Mouse (Mus musculus): ENCODE results near the gene Stard3nl. TPM values are rescaled to one million over a fixed set of nuclear protein-coding genes. Genes with fewer than 3 reads are reported as not detected.

Stard3nl gene
- polyA plus RNA-seq, 1 experiment from 2014 or later: 72.4 TPM

- 72% methylated on average over 4 of the region's 4 CpGs for WGBS
- Histone ChIP-seq H3K4me1 (ENCODE audit: control insufficient read depth, insufficient read depth, low read length) (peaks cover 16% of the 10 kb centered on the region), H3K27me3 (ENCODE audit: control insufficient read depth, insufficient read depth, low read length) (no peaks in the 10 kb centered on the region), H3K4me2 (ENCODE audit: low read depth, low read length) (no peak overlapping the region), H3K36me3 (ENCODE audit: control insufficient read depth, insufficient read depth) (no peaks in the 10 kb centered on the region), H3K27ac (ENCODE audit: low read length) (no peak overlapping the region), H3K9me3 (replicated peaks; ENCODE audit: control insufficient read depth, low read length) (no peaks in the 10 kb centered on the region), H3K9ac (ENCODE audit: low read length) (no peak overlapping the region), H3K4me3 (ENCODE audit: low read length) (no peak overlapping the region)
- no peak for ATAC-seq (replicated peaks; ENCODE audit: extremely low read depth, insufficient read depth, low FRiP score)
Observed at GRCm38 (mm10) chr13:19390296-19390695, 5.3 kb downstream of the Stard3nl start.

- WGBS: 52% methylated on average over 12 of the region's 12 CpGs
- no peak for ATAC-seq (replicated peaks; ENCODE audit: extremely low read depth, insufficient read depth, low FRiP score)
- no peaks in the 10 kb centered on the region for H3K36me3 ChIP-seq (ENCODE audit: control insufficient read depth, insufficient read depth)
- H3K27me3 ChIP-seq (ENCODE audit: control insufficient read depth, insufficient read depth, low read length): no peaks in the 10 kb centered on the region
- H3K9me3 ChIP-seq (replicated peaks; ENCODE audit: control insufficient read depth, low read length): no peaks in the 10 kb centered on the region
- peaks cover 15% of the 10 kb centered on the region for H3K4me1 ChIP-seq (ENCODE audit: control insufficient read depth, insufficient read depth, low read length)
- no peak overlapping the region for H3K4me3 ChIP-seq (ENCODE audit: low read length)
- no peak overlapping the region for H3K9ac ChIP-seq (ENCODE audit: low read length)
- H3K4me2 ChIP-seq (ENCODE audit: low read depth, low read length): no peak overlapping the region
- no peak overlapping the region for H3K27ac ChIP-seq (ENCODE audit: low read length)
Observed at GRCm38 (mm10) chr13:19389896-19390295, 5.7 kb downstream of the Stard3nl start.

GRCm38 (mm10) chr13:19389434-19389833, 6.2 kb downstream of the Stard3nl start:
- H3K27ac ChIP-seq (ENCODE audit: low read length): no peak overlapping the region
- no peak for ATAC-seq (replicated peaks; ENCODE audit: extremely low read depth, insufficient read depth, low FRiP score)
- H3K4me2 ChIP-seq (ENCODE audit: low read depth, low read length): no peak overlapping the region
- 62% methylated on average over 1 of the region's 1 CpGs for WGBS
- H3K4me1 ChIP-seq (ENCODE audit: control insufficient read depth, insufficient read depth, low read length): peaks cover 12% of the 10 kb centered on the region
- H3K36me3 ChIP-seq (ENCODE audit: control insufficient read depth, insufficient read depth): no peaks in the 10 kb centered on the region
- no peak overlapping the region for H3K4me3 ChIP-seq (ENCODE audit: low read length)
- no peaks in the 10 kb centered on the region for H3K9me3 ChIP-seq (replicated peaks; ENCODE audit: control insufficient read depth, low read length)
- H3K9ac ChIP-seq (ENCODE audit: low read length): no peak overlapping the region
- H3K27me3 ChIP-seq (ENCODE audit: control insufficient read depth, insufficient read depth, low read length): no peaks in the 10 kb centered on the region

DNA sequence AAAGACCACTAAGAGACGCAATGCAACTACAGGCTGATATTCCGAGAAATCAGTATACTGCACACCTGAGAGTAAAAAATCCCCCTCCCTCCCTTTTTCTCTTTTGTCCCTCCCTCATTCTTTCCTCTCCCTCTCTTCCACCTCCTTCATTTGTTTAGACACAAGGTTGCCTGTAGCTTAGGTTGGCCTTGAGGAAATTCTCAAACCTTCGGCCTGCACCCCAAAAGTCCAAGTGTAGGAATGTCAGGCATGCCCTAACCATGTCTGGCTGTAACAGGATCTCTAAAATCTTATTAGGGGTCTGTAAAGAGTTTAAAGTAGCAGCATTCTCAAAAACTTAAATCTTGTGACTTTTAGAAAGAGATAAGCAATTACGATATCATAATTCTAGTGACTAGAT, 10.4 kb downstream of the Stard3nl start:
- no peaks in the 10 kb centered on the region; the same call in 1 of the 2 replicates for H3K4me1 ChIP-seq (ENCODE audit: control insufficient read depth, insufficient read depth, low read length)
- no peak overlapping the region for H3K4me2 ChIP-seq (ENCODE audit: low read depth, low read length)
- H3K27me3 ChIP-seq (ENCODE audit: control insufficient read depth, insufficient read depth, low read length): no peaks in the 10 kb centered on the region
- H3K9me3 ChIP-seq (replicated peaks; ENCODE audit: control insufficient read depth, low read length): no peaks in the 10 kb centered on the region
- H3K36me3 ChIP-seq (ENCODE audit: control insufficient read depth, insufficient read depth): no peaks in the 10 kb centered on the region
- no peak overlapping the region for H3K4me3 ChIP-seq (ENCODE audit: low read length)
- no peak overlapping the region for H3K9ac ChIP-seq (ENCODE audit: low read length)
- no peak overlapping the region for H3K27ac ChIP-seq (ENCODE audit: low read length)
- 90% methylated on average over 4 of the region's 4 CpGs for WGBS
- no peak for ATAC-seq (replicated peaks; ENCODE audit: extremely low read depth, insufficient read depth, low FRiP score)

GRCm38 (mm10) chr13:19381112-19381828, 14.3 kb downstream of the Stard3nl start:
- WGBS: 74% methylated on average over 9 of the region's 9 CpGs
- Histone ChIP-seq H3K4me1 (ENCODE audit: control insufficient read depth, insufficient read depth, low read length) (no peaks in the 10 kb centered on the region), H3K9me3 (replicated peaks; ENCODE audit: control insufficient read depth, low read length) (no peaks in the 10 kb centered on the region), H3K36me3 (ENCODE audit: control insufficient read depth, insufficient read depth) (no peaks in the 10 kb centered on the region), H3K4me3 (ENCODE audit: low read length) (no peak overlapping the region), H3K9ac (ENCODE audit: low read length) (no peak overlapping the region), H3K27ac (ENCODE audit: low read length) (no peak overlapping the region), H3K27me3 (ENCODE audit: control insufficient read depth, insufficient read depth, low read length) (no peaks in the 10 kb centered on the region), H3K4me2 (ENCODE audit: low read depth, low read length) (no peak overlapping the region)
- no peak for ATAC-seq (replicated peaks; ENCODE audit: extremely low read depth, insufficient read depth, low FRiP score)

GRCm38 (mm10) chr13:19379313-19379712, 16.3 kb downstream of the Stard3nl start:
- Histone ChIP-seq H3K4me2 (ENCODE audit: low read depth, low read length) (no peak overlapping the region), H3K9ac (ENCODE audit: low read length) (no peak overlapping the region), H3K4me3 (ENCODE audit: low read length) (no peak overlapping the region), H3K27me3 (ENCODE audit: control insufficient read depth, insufficient read depth, low read length) (no peaks in the 10 kb centered on the region), H3K27ac (ENCODE audit: low read length) (no peak overlapping the region), H3K9me3 (replicated peaks; ENCODE audit: control insufficient read depth, low read length) (no peaks in the 10 kb centered on the region), H3K36me3 (ENCODE audit: control insufficient read depth, insufficient read depth) (peaks cover 8% of the 10 kb centered on the region; the same call in 1 of the 2 replicates), H3K4me1 (ENCODE audit: control insufficient read depth, insufficient read depth, low read length) (no peaks in the 10 kb centered on the region)
- WGBS: 68% methylated on average over 6 of the region's 6 CpGs
- no peak for ATAC-seq (replicated peaks; ENCODE audit: extremely low read depth, insufficient read depth, low FRiP score)

DNA sequence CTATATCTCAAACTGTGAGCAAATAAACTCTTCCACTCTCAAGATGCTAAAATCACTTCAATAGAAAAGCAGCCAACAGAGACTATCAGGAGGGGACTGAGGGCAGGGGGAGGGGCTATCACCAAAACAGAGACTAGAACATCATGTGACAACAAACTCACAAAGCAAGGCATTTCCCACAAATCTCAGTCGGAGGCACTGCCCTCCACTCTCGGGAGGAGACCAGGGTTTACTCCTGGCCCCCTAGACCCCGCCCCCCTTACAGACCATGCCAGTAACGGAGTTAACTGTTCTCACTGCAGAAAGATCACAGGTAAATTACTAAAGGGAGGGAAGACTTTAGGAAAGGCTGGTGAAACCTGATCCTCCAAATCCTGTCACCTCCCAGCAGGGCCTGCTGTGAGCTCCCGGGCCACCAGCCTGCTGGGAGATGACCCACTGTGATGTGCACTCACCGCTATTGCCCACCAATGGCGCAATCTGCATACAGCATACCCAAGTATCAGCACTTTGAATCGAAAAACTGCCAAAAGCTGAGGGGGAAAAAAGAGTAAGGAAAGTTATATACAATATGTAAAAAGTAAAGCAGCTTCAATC, 23.4 kb downstream of the Stard3nl start:
- H3K36me3 ChIP-seq (ENCODE audit: control insufficient read depth, insufficient read depth): peaks cover 19% of the 10 kb centered on the region; the same call in 1 of the 2 replicates
- no peak overlapping the region for H3K4me2 ChIP-seq (ENCODE audit: low read depth, low read length)
- H3K4me3 ChIP-seq (ENCODE audit: low read length): no peak overlapping the region
- ATAC-seq (replicated peaks; ENCODE audit: extremely low read depth, insufficient read depth, low FRiP score): no peak
- H3K9ac ChIP-seq (ENCODE audit: low read length): no peak overlapping the region
- H3K9me3 ChIP-seq (replicated peaks; ENCODE audit: control insufficient read depth, low read length): no peaks in the 10 kb centered on the region
- no peaks in the 10 kb centered on the region for H3K27me3 ChIP-seq (ENCODE audit: control insufficient read depth, insufficient read depth, low read length)
- no peaks in the 10 kb centered on the region for H3K4me1 ChIP-seq (ENCODE audit: control insufficient read depth, insufficient read depth, low read length)
- WGBS: 42% methylated on average over 8 of the region's 8 CpGs
- H3K27ac ChIP-seq (ENCODE audit: low read length): no peak overlapping the region

DNA sequence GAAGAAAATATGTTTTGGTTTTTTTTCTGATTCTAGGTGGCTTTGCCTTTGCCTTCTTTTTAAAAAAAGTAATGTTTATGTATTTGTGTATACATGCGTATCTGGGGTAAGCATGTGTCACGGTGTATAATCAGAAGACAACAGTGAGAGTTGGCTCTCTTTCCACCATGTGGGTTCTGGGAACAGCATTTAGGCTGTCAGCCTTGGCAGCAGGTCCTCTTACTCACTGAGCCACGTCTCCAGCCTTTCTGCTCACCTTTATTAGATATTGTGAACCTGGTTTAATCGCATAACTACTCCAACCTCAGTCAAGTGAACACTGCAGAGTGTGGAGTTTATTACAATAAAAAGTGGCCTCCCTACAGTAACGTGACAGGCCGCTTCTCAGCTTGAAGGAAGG, 26.8 kb downstream of the Stard3nl start:
- no peak overlapping the region for H3K4me3 ChIP-seq (ENCODE audit: low read length)
- H3K4me2 ChIP-seq (ENCODE audit: low read depth, low read length): no peak overlapping the region
- no peak overlapping the region for H3K27ac ChIP-seq (ENCODE audit: low read length)
- H3K36me3 ChIP-seq (ENCODE audit: control insufficient read depth, insufficient read depth): peaks cover 16% of the 10 kb centered on the region
- no peaks in the 10 kb centered on the region for H3K9me3 ChIP-seq (replicated peaks; ENCODE audit: control insufficient read depth, low read length)
- no peaks in the 10 kb centered on the region for H3K4me1 ChIP-seq (ENCODE audit: control insufficient read depth, insufficient read depth, low read length)
- WGBS: 94% methylated on average over 6 of the region's 6 CpGs
- ATAC-seq (replicated peaks; ENCODE audit: extremely low read depth, insufficient read depth, low FRiP score): no peak
- H3K9ac ChIP-seq (ENCODE audit: low read length): no peak overlapping the region
- no peaks in the 10 kb centered on the region for H3K27me3 ChIP-seq (ENCODE audit: control insufficient read depth, insufficient read depth, low read length)

GRCm38 (mm10) chr13:19367536-19367935, 28.1 kb downstream of the Stard3nl start:
- Histone ChIP-seq H3K27me3 (ENCODE audit: control insufficient read depth, insufficient read depth, low read length) (no peaks in the 10 kb centered on the region), H3K9me3 (replicated peaks; ENCODE audit: control insufficient read depth, low read length) (no peaks in the 10 kb centered on the region), H3K4me3 (ENCODE audit: low read length) (no peak overlapping the region), H3K27ac (ENCODE audit: low read length) (no peak overlapping the region), H3K4me2 (ENCODE audit: low read depth, low read length) (no peak overlapping the region), H3K9ac (ENCODE audit: low read length) (no peak overlapping the region), H3K4me1 (ENCODE audit: control insufficient read depth, insufficient read depth, low read length) (no peaks in the 10 kb centered on the region), H3K36me3 (ENCODE audit: control insufficient read depth, insufficient read depth) (peaks cover 14% of the 10 kb centered on the region)
- ATAC-seq (replicated peaks; ENCODE audit: extremely low read depth, insufficient read depth, low FRiP score): no peak
- 84% methylated on average over 7 of the region's 7 CpGs for WGBS

Measured in heart, embryonic 16.5 days (tissue).